In genomic region chr7:90457517-90457916, GRCm38 (mm10) we compare ENCODE assay signal across 8 mouse cellular contexts. TPM values are rescaled to one million over a fixed set of nuclear protein-coding genes. Genes with fewer than 3 reads are reported as not detected.
DNase-seq lines count a peak whose midpoint lies in the region; ATAC-seq and TF ChIP-seq lines count a peak whose summit lies in the region.

No protein-coding gene starts in this region.

- H3K27me3 ChIP-seq in lung, embryonic 15.5 days: no peaks in the 10 kb centered on the region
- no peaks in the 10 kb centered on the region for H3K27me3 ChIP-seq in heart, postnatal 0 days (ENCODE audit: control insufficient read depth, insufficient read depth, low read length)
- no peaks in the 10 kb centered on the region for H3K27me3 ChIP-seq in liver, embryonic 16.5 days (ENCODE audit: control insufficient read depth, insufficient read depth, low read depth, low read length)
- H3K27me3 ChIP-seq in stomach, postnatal 0 days (ENCODE audit: control insufficient read depth, insufficient read depth, low read length): no peaks in the 10 kb centered on the region

- H3K9me3 ChIP-seq in lung, embryonic 15.5 days: no peaks in the 10 kb centered on the region
- H3K9me3 ChIP-seq in heart, postnatal 0 days (replicated peaks; ENCODE audit: control insufficient read depth, low read length): no peaks in the 10 kb centered on the region
- H3K9me3 ChIP-seq in liver, embryonic 16.5 days (replicated peaks; ENCODE audit: control insufficient read depth, low read length): no peaks in the 10 kb centered on the region
- H3K9me3 ChIP-seq in stomach, postnatal 0 days (ENCODE audit: control insufficient read depth, low read length): no peaks in the 10 kb centered on the region

- peaks cover 9% of the 10 kb centered on the region; the same call in 1 of the 2 replicates for H3K4me1 ChIP-seq in lung, embryonic 15.5 days
- H3K4me1 ChIP-seq in cortical plate, adult 2 months (ENCODE audit: control insufficient read depth, insufficient read depth, low read length): peaks cover 2% of the 10 kb centered on the region; the same call in 1 of the 2 replicates
- H3K4me1 ChIP-seq in heart, postnatal 0 days (ENCODE audit: control insufficient read depth, insufficient read depth): peaks cover 18% of the 10 kb centered on the region; the same call in 1 of the 2 replicates
- H3K4me1 ChIP-seq in liver, embryonic 16.5 days (ENCODE audit: control insufficient read depth, low read depth, low read length): peaks cover 11% of the 10 kb centered on the region
- H3K4me1 ChIP-seq in stomach, postnatal 0 days (replicated peaks; ENCODE audit: control insufficient read depth, insufficient read depth): peaks cover 2% of the 10 kb centered on the region; the same call in 1 of the 2 replicates

- peak overlapping the region; percentile 59 for H3K4me2 ChIP-seq in lung, embryonic 15.5 days
- H3K4me2 ChIP-seq in heart, postnatal 0 days (ENCODE audit: low read depth, low read length): peak overlapping the region; percentile 80
- peak overlapping the region; percentile 87 for H3K4me2 ChIP-seq in liver, embryonic 16.5 days (ENCODE audit: low read depth, low read length)
- H3K4me2 ChIP-seq in stomach, postnatal 0 days (replicated peaks; ENCODE audit: low read depth): peak overlapping the region; percentile 69

- ATAC-seq in lung, embryonic 15.5 days (ENCODE audit: borderline replicate concordance, extremely low read depth, low FRiP score, low TSS enrichment): peak; percentile 59; the same call in 1 of the 2 replicates
- ATAC-seq in heart, postnatal 0 days (ENCODE audit: insufficient read depth, low read depth): peak; percentile 52
- peak; percentile 21 for ATAC-seq in liver, embryonic 16.5 days (ENCODE audit: low read depth)
- peak; percentile 25; the same call in 1 of the 2 replicates for ATAC-seq in stomach, postnatal 0 days (ENCODE audit: low FRiP score, low TSS enrichment)

- DNase-seq in lung, postnatal 4 days: no peak
- DNase-seq in heart, postnatal 0 days (ENCODE audit: low spot score): peak; percentile 21
- DNase-seq in stomach, postnatal 0 days (ENCODE audit: low spot score): no peak
- DNase-seq in urinary bladder, postnatal 4 days (ENCODE audit: low spot score in 2 of 2): no peak
- no peak for DNase-seq in left cerebral cortex, postnatal 25 days (ENCODE audit: low spot score in 2 of 2)

- H3K9ac ChIP-seq in lung, embryonic 15.5 days: peak overlapping the region; percentile 48
- H3K9ac ChIP-seq in heart, postnatal 0 days (replicated peaks; ENCODE audit: low read depth, low read length): peak overlapping the region; percentile 82
- H3K9ac ChIP-seq in liver, embryonic 16.5 days (ENCODE audit: low read depth, low read length): peak overlapping the region; percentile 84
- H3K9ac ChIP-seq in stomach, postnatal 0 days (ENCODE audit: low read length): peak overlapping the region; percentile 79

- 0 out of 2 replicates have a peak, but pooled peaks have one; percentile 15 for TF ChIP-seq CTCF in cortical plate, adult 2 months (IDR thresholded peaks at IDR 0.05; ENCODE audit: extremely low read depth, insufficient read depth, low read length)
- peak; percentile 18 for TF ChIP-seq CTCF in heart, postnatal 0 days (IDR thresholded peaks at IDR 0.05; ENCODE audit: low read depth)
- peak; percentile 47 for TF ChIP-seq CTCF in stomach, postnatal 0 days (IDR thresholded peaks at IDR 0.05; ENCODE audit: low read depth)

- TF ChIP-seq POLR2A in cortical plate, adult 2 months (IDR thresholded peaks at IDR 0.05; ENCODE audit: extremely low read depth, insufficient read depth, low read length): no peak

- H3K4me3 ChIP-seq in lung, embryonic 15.5 days: peak overlapping the region; percentile 74
- H3K4me3 ChIP-seq in cortical plate, adult 2 months (ENCODE audit: insufficient read depth, low read length): peak overlapping the region; percentile 91
- peak overlapping the region; percentile 94 for H3K4me3 ChIP-seq in heart, postnatal 0 days (ENCODE audit: low read depth, low read length)
- H3K4me3 ChIP-seq in liver, embryonic 16.5 days (ENCODE audit: low read depth, low read length): peak overlapping the region; percentile 84
- H3K4me3 ChIP-seq in stomach, postnatal 0 days (ENCODE audit: low read depth, low read length): peak overlapping the region; percentile 81

- no peak for TF ChIP-seq EP300 in heart, postnatal 0 days (IDR thresholded peaks at IDR 0.05; ENCODE audit: low read depth)
- TF ChIP-seq EP300 in stomach, postnatal 0 days (optimal IDR thresholded peaks at IDR 0.05): no peak

- WGBS in lung, embryonic 15.5 days: 15% methylated on average over 10 of the region's 10 CpGs
- WGBS in heart, postnatal 0 days: 8% methylated on average over 10 of the region's 10 CpGs
- WGBS in liver, embryonic 16.5 days (ENCODE audit: insufficient replicate concordance): 8% methylated on average over 10 of the region's 10 CpGs
- WGBS in stomach, postnatal 0 days: 6% methylated on average over 10 of the region's 10 CpGs

- intact Hi-C loops in left cerebral cortex, postnatal 25 days (cut with DNase I): loop anchor here (2.0 kb wide), 1 partner anchor 19 kb away; the partner anchor contains the start of genes Dlg2 and Tmem126b

- H3K36me3 ChIP-seq in lung, embryonic 15.5 days: peaks cover 14% of the 10 kb centered on the region
- H3K36me3 ChIP-seq in heart, postnatal 0 days (replicated peaks; ENCODE audit: control insufficient read depth, insufficient read depth, low read length): peaks cover 15% of the 10 kb centered on the region; the same call in 1 of the 2 replicates
- no peaks in the 10 kb centered on the region for H3K36me3 ChIP-seq in liver, embryonic 16.5 days (ENCODE audit: control insufficient read depth, insufficient read depth)
- H3K36me3 ChIP-seq in stomach, postnatal 0 days (ENCODE audit: control insufficient read depth, insufficient read depth, low read length): 0 out of 2 replicates have a peak, but pooled peaks cover 5% of the 10 kb centered on the region

- H3K27ac ChIP-seq in lung, embryonic 15.5 days: peak overlapping the region; percentile 79
- H3K27ac ChIP-seq in cortical plate, adult 2 months (ENCODE audit: insufficient read depth, low read length): peak overlapping the region; percentile 99
- H3K27ac ChIP-seq in heart, postnatal 0 days (ENCODE audit: low read depth): peak overlapping the region; percentile 97
- peak overlapping the region; percentile 86 for H3K27ac ChIP-seq in liver, embryonic 16.5 days (ENCODE audit: low read length)
- H3K27ac ChIP-seq in stomach, postnatal 0 days (replicated peaks): peak overlapping the region; percentile 78

RNA-seq across cellular contexts. Expression of gene Tmem126a, which starts 0.5 kb away (rescaled TPM):
- polyA plus RNA-seq in lung, embryonic 15.5 days (2015; fragmentation: Nextera tagmentation; extraction: Ambion mirVana): 95.0 and 99.1 TPM in 2 replicates
- 39.7 and 42.8 TPM in 2 replicates for polyA plus RNA-seq in cortical plate, adult 2 months (2012; rRNA removed)
- total RNA-seq in heart, postnatal 0 days (2014; rRNA removed; ENCODE audit: low replicate concordance): 82.2 and 107 TPM in 2 replicates
- polyA plus RNA-seq in heart, postnatal 0 days (2015; fragmentation: Nextera tagmentation; extraction: Ambion mirVana): 185 and 187 TPM in 2 replicates
- 39.7 and 44.2 TPM in 2 replicates for polyA plus RNA-seq in liver, embryonic 16.5 days (2015; fragmentation: Nextera tagmentation; extraction: Ambion mirVana)
- polyA plus RNA-seq in stomach, postnatal 0 days (2015; fragmentation: Nextera tagmentation; extraction: Ambion mirVana): 85.9 and 86.5 TPM in 2 replicates
- 10 to 100 TPM; 43.2 to 44.8 TPM for total RNA-seq in left cerebral cortex, postnatal 25 days (2021)

RNA-seq across cellular contexts. Expression of gene Crebzf, which starts 15.0 kb away (rescaled TPM):
- 32.2 and 33.3 TPM in 2 replicates for polyA plus RNA-seq in lung, embryonic 15.5 days (2015; fragmentation: Nextera tagmentation; extraction: Ambion mirVana)
- polyA plus RNA-seq in cortical plate, adult 2 months (2012; rRNA removed): 103 and 120 TPM in 2 replicates
- 49.3 and 55.3 TPM in 2 replicates for total RNA-seq in heart, postnatal 0 days (2014; rRNA removed; ENCODE audit: low replicate concordance)
- polyA plus RNA-seq in heart, postnatal 0 days (2015; fragmentation: Nextera tagmentation; extraction: Ambion mirVana): 10.6 and 11.3 TPM in 2 replicates
- 5.0 and 5.6 TPM in 2 replicates for polyA plus RNA-seq in liver, embryonic 16.5 days (2015; fragmentation: Nextera tagmentation; extraction: Ambion mirVana)
- polyA plus RNA-seq in stomach, postnatal 0 days (2015; fragmentation: Nextera tagmentation; extraction: Ambion mirVana): 20.6 and 21.3 TPM in 2 replicates
- 10 to 100 TPM; 78.1 to 84.6 TPM for total RNA-seq in left cerebral cortex, postnatal 25 days (2021)

RNA-seq across cellular contexts. Expression of gene Tmem126b, which starts 18.3 kb away (rescaled TPM):
- 32.7 and 34.8 TPM in 2 replicates for polyA plus RNA-seq in lung, embryonic 15.5 days (2015; fragmentation: Nextera tagmentation; extraction: Ambion mirVana)
- polyA plus RNA-seq in cortical plate, adult 2 months (2012; rRNA removed): 24.9 and 26.4 TPM in 2 replicates
- 6.8 and 12.7 TPM in 2 replicates for total RNA-seq in heart, postnatal 0 days (2014; rRNA removed; ENCODE audit: low replicate concordance)
- polyA plus RNA-seq in heart, postnatal 0 days (2015; fragmentation: Nextera tagmentation; extraction: Ambion mirVana): 30.6 and 35.7 TPM in 2 replicates
- 11.2 and 12.1 TPM in 2 replicates for polyA plus RNA-seq in liver, embryonic 16.5 days (2015; fragmentation: Nextera tagmentation; extraction: Ambion mirVana)
- 18.9 and 19.3 TPM in 2 replicates for polyA plus RNA-seq in stomach, postnatal 0 days (2015; fragmentation: Nextera tagmentation; extraction: Ambion mirVana)
- 10 to 100 TPM; 22.6 to 24.0 TPM for total RNA-seq in left cerebral cortex, postnatal 25 days (2021)

RNA-seq across cellular contexts. Expression of gene Dlg2, which starts 19.0 kb away (rescaled TPM):
- 1.2 and 2.3 TPM in 2 replicates for polyA plus RNA-seq in lung, embryonic 15.5 days (2015; fragmentation: Nextera tagmentation; extraction: Ambion mirVana)
- polyA plus RNA-seq in cortical plate, adult 2 months (2012; rRNA removed): 137 and 139 TPM in 2 replicates
- total RNA-seq in heart, postnatal 0 days (2014; rRNA removed; ENCODE audit: low replicate concordance): 2.3 and 8.6 TPM in 2 replicates
- polyA plus RNA-seq in heart, postnatal 0 days (2015; fragmentation: Nextera tagmentation; extraction: Ambion mirVana): 1.3 and 2.1 TPM in 2 replicates
- 0.35 and 0.51 TPM in 2 replicates for polyA plus RNA-seq in liver, embryonic 16.5 days (2015; fragmentation: Nextera tagmentation; extraction: Ambion mirVana)
- polyA plus RNA-seq in stomach, postnatal 0 days (2015; fragmentation: Nextera tagmentation; extraction: Ambion mirVana): 9.8 and 12.8 TPM in 2 replicates
- total RNA-seq in left cerebral cortex, postnatal 25 days (2021): 100 to 1,000 TPM; 319 to 325 TPM

RNA-seq across cellular contexts. Expression of gene Ccdc89, which starts 31.1 kb away (rescaled TPM):
- polyA plus RNA-seq in lung, embryonic 15.5 days (2015; fragmentation: Nextera tagmentation; extraction: Ambion mirVana): 1.6 TPM in 2 replicates
- polyA plus RNA-seq in cortical plate, adult 2 months (2012; rRNA removed): 0.81 and 0.93 TPM in 2 replicates
- not detected in 2 replicates for total RNA-seq in heart, postnatal 0 days (2014; rRNA removed; ENCODE audit: low replicate concordance)
- polyA plus RNA-seq in heart, postnatal 0 days (2015; fragmentation: Nextera tagmentation; extraction: Ambion mirVana): 0.30 and 0.51 TPM in 2 replicates
- polyA plus RNA-seq in liver, embryonic 16.5 days (2015; fragmentation: Nextera tagmentation; extraction: Ambion mirVana): 0.12 and 0.18 TPM in 2 replicates
- 0.56 and 0.91 TPM in 2 replicates for polyA plus RNA-seq in stomach, postnatal 0 days (2015; fragmentation: Nextera tagmentation; extraction: Ambion mirVana)
- total RNA-seq in left cerebral cortex, postnatal 25 days (2021): under 1 TPM; 0.71 to 0.78 TPM
